Mouse (Mus musculus): ENCODE measurements at regions not wholly inside any gene's neighbourhood (a gene's known extent, or its start where the extent isn't known, plus 50 kb on each side); places are given as distances from the start of the nearest gene placed in this dataset.

- no peak for TF ChIP-seq CTCF (IDR thresholded peaks at IDR 0.05; ENCODE audit: extremely low read depth, insufficient read length, insufficient replicate concordance, low read depth, low read length)
- no peak for TF ChIP-seq POLR2A (IDR thresholded peaks at IDR 0.05; ENCODE audit: low read depth, low read length)
These were observed 733.9 kb downstream of the Nedd1 start for GRCm38 (mm10) chr10:91988364-91988763.
